12 mouse cellular contexts compared by ENCODE assay signal in the genomic region with DNA sequence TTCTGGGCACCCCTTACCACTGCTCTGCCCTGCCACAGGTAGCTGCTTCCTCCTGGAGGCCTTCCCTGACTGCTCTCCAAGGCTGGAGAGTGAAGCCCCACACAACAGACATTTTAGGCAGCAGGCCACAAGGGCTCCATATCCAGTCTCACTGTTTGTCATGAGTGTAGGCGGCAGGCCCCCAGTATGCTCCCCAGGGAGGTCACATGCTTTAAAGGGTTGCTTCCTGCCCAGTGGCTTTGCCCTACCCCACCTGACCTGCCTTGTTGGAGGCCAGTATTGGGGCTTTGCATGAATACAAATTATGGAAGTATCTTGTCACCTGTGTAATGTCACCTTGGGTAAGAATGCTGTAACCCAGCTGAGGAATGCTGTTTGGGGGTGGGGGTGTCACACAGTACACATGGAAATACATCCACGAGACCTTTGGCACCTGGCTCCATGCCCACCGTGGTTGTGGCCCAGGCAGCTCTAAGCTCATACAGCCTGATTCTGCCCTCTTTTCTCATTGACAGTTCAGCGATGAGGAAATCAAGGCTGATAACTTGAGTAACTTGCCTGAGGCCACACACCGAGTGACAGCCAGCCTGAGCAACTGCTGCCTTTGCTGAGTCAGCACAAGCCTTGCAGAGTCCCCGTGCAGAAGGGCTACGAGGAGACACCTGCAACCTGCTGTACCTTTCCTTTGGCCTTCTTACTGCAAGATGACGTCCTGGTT. TPM values are rescaled to one million over a fixed set of nuclear protein-coding genes. Genes with fewer than 3 reads are reported as not detected.
DNase-seq lines count a peak whose midpoint lies in the region; ATAC-seq and TF ChIP-seq lines count a peak whose summit lies in the region.
"Had no signal": no experiment of that assay in that cellular context is flagged by ENCODE, and none has a peak within 500 bp of the region (broad histone marks: within the 10 kb centered on the region; RNA-seq: fewer than 3 reads in every experiment).

A gene (minus strand): TSS at position 99 of the 718 bp plus-strand sequence.

- no peak within 1 kb of the TSS; the same call in 1 of the 2 replicates for H3K9ac ChIP-seq in forebrain, embryonic 13.5 days
- H3K9ac ChIP-seq: embryonic facial prominence, embryonic 13.5 days had no signal

- H3K4me1 ChIP-seq in bone marrow, adult 2 months (ENCODE audit: control insufficient read depth, insufficient read depth, low read length): peaks cover 18% of the 10 kb centered on the region
- no peaks in the 10 kb centered on the region for H3K4me1 ChIP-seq in forebrain, embryonic 13.5 days
- H3K4me1 ChIP-seq: embryonic facial prominence, embryonic 13.5 days had no signal

- TF ChIP-seq CTCF in bone marrow, adult 2 months (IDR thresholded peaks at IDR 0.05; ENCODE audit: control insufficient read depth, insufficient read depth, low read length): no peak

- peaks cover 64% of the 10 kb centered on the region for H3K36me3 ChIP-seq in forebrain, embryonic 13.5 days (ENCODE audit: poor library complexity, severe bottlenecking)

- intact Hi-C loops in left cerebral cortex, postnatal 25 days (cut with DNase I): no loop called here

- peak; percentile 56 for ATAC-seq in megakaryocyte, adult 5-6 weeks (ENCODE audit: poor library complexity, severe bottlenecking)
- no peak for ATAC-seq in forebrain, embryonic 13.5 days
- ATAC-seq: midbrain, embryonic 16.5 days had no signal

- no peaks in the 10 kb centered on the region for H3K9me3 ChIP-seq in forebrain, embryonic 13.5 days (replicated peaks)
- H3K9me3 ChIP-seq: embryonic facial prominence, embryonic 13.5 days had no signal

- peak; percentile 31 for DNase-seq in kidney, adult 9 months
- DNase-seq in kidney, adult 11 months: no peak
- DNase-seq in 416B (ENCODE audit: low read depth): peak; percentile 71
- DNase-seq in left cerebral cortex, postnatal 25 days (ENCODE audit: low spot score in 2 of 2): no peak
- no peak for DNase-seq in urinary bladder, adult 2 months (ENCODE audit: low spot score)
- DNase-seq: retina, postnatal 1 day; thymus, postnatal 36 days had no signal

- TF ChIP-seq POLR2A in bone marrow, adult 2 months (IDR thresholded peaks at IDR 0.05; ENCODE audit: borderline replicate concordance, control insufficient read depth, low read depth, low read length): no peak

- H3K27me3 ChIP-seq in forebrain, embryonic 13.5 days: no peaks in the 10 kb centered on the region
- H3K27me3 ChIP-seq: embryonic facial prominence, embryonic 13.5 days had no signal

- WGBS in bone marrow, adult 2 months: 11% methylated on average over 8 of the region's 8 CpGs
- WGBS in forebrain, embryonic 13.5 days: 87% methylated on average over 8 of the region's 8 CpGs

- H3K27ac ChIP-seq in bone marrow, adult 2 months (ENCODE audit: control insufficient read depth, insufficient read depth, low read depth, low read length, poor library complexity): peak within 1 kb of the TSS; percentile 97
- H3K27ac ChIP-seq in forebrain, embryonic 13.5 days: no peak within 1 kb of the TSS
- H3K27ac ChIP-seq: embryonic facial prominence, embryonic 13.5 days had no signal

- H3K4me2 ChIP-seq in forebrain, embryonic 13.5 days: no peak within 1 kb of the TSS
- H3K4me2 ChIP-seq: embryonic facial prominence, embryonic 13.5 days had no signal

- H3K4me3 ChIP-seq in bone marrow, adult 2 months (replicated peaks; ENCODE audit: control insufficient read depth, low read depth, low read length): peak within 1 kb of the TSS; percentile 83
- H3K4me3 ChIP-seq in forebrain, embryonic 13.5 days: no peak within 1 kb of the TSS
- H3K4me3 ChIP-seq: embryonic facial prominence, embryonic 13.5 days had no signal

RNA-seq across cellular contexts. Expression of the gene that starts here (rescaled TPM):
- polyA plus RNA-seq in bone marrow, adult 2 months (2011; ENCODE audit: insufficient read depth, insufficient read length, low replicate concordance, missing spikeins): 80.8 and 191 TPM in 2 replicates
- 73.6 and 80.6 TPM in 2 replicates for total RNA-seq in megakaryocyte, adult 5-6 weeks (2015)
- total RNA-seq in megakaryocyte, adult 5-6 weeks (2017): 81.2 and 88.6 TPM in 2 replicates
- 10 to 100 TPM in 1 of 2 experiments, 1 to 10 TPM in 1; 9.7 to 13.2 TPM for total RNA-seq in left cerebral cortex, postnatal 25 days (2021)
- polyA plus RNA-seq in forebrain, embryonic 13.5 days (2015; fragmentation: Nextera tagmentation; extraction: Ambion mirVana): 2.1 and 3.7 TPM in 2 replicates
- polyA plus RNA-seq in urinary bladder, adult 2 months (2012; rRNA removed): 5.1 and 6.9 TPM in 2 replicates

Comparison
In these comparisons a context has a peak if more than half of its experiments do, and no peak if none do; other contexts are left out.
1. RNA of the gene that starts here (total RNA-seq): 73.6 to 88.6 TPM in megakaryocyte, adult 5-6 weeks; 9.7 to 13.2 TPM in left cerebral cortex, postnatal 25 days; every median in the first group is over 4 times any median in the second.
2. RNA of the gene that starts here (polyA plus RNA-seq): 80.8 to 191 TPM in bone marrow, adult 2 months; 5.1 to 6.9 TPM in urinary bladder, adult 2 months and 2.1 to 3.7 TPM in forebrain, embryonic 13.5 days; every median in the first group is over 10 times any median in the second.
3. DNase-seq: peak in kidney, adult 9 months (single experiment) and 416B (single experiment); none in kidney, adult 11 months (single experiment), left cerebral cortex, postnatal 25 days (0 of 2) and urinary bladder, adult 2 months (single experiment).